Mouse (Mus musculus) myocyte (in vitro differentiated cells): ENCODE measurements at regions not wholly inside any gene's neighbourhood (a gene's known extent, or its start where the extent isn't known, plus 50 kb on each side); places are given as distances from the start of the nearest gene placed in this dataset.

Source experiments
- H3K27me3 ChIP-seq: one replicate; pipeline ENCODE4 v1.6.1; 2011; ENCODE audit not compliant: control insufficient read depth, insufficient read depth, insufficient read length
- H3K36me3 ChIP-seq: one replicate; pipeline ENCODE4 v1.6.1; 2011; ENCODE audit not compliant: control insufficient read depth, insufficient read depth
- H3K4me2 ChIP-seq: one replicate; pipeline ENCODE4 v1.6.1; 2011; ENCODE audit warnings: low read depth, control low read depth
- H3K4me3 ChIP-seq: one replicate; pipeline ENCODE4 v1.5.1; 2011; ENCODE audit warnings: mild to moderate bottlenecking, control low read depth, moderate library complexity
- H3K79me2 ChIP-seq: one replicate; pipeline ENCODE4 v1.6.1; 2011; ENCODE audit not compliant: control insufficient read depth, insufficient read depth
- H3ac ChIP-seq: one replicate; pipeline ENCODE4 v1.6.1; 2011; ENCODE audit not compliant: control insufficient read depth, insufficient read length
- CEBPB ChIP-seq: IDR thresholded peaks from 2 replicates; pipeline ENCODE4 v1.6.1; 2011; ENCODE audit warnings: mild to moderate bottlenecking, moderate library complexity; ENCODE audit not compliant: poor library complexity, insufficient read depth, severe bottlenecking
- E2F4 ChIP-seq: IDR thresholded peaks from one replicate; pipeline ENCODE4 v1.6.1; 2011; ENCODE audit warnings: mild to moderate bottlenecking, control low read depth, moderate library complexity; ENCODE audit not compliant: insufficient read depth
- MAX ChIP-seq: IDR thresholded peaks from one replicate; pipeline ENCODE4 v1.6.1; 2011; ENCODE audit warnings: low read depth, mild to moderate bottlenecking, control low read depth
- MYOD1 ChIP-seq, 3 experiments: IDR thresholded peaks; one replicate each; pipeline ENCODE4 v1.6.1; 2011; ENCODE audit warnings: control low read depth in 2 of 3, low read depth in 2 of 3, mild to moderate bottlenecking in 2 of 3, moderate library complexity in 1 of 3; ENCODE audit not compliant: insufficient read length in 2 of 3, control insufficient read depth in 1 of 3
- MYOG ChIP-seq, 3 experiments: IDR thresholded peaks; one replicate each; pipeline ENCODE4 v1.6.1; 2011; ENCODE audit warnings: control low read depth in 2 of 3, low read depth in 2 of 3, mild to moderate bottlenecking in 2 of 3; ENCODE audit not compliant: insufficient read length in 2 of 3, control insufficient read depth in 1 of 3, insufficient read depth in 1 of 3
- POLR2A ChIP-seq: IDR thresholded peaks from one replicate; pipeline ENCODE4 v1.6.1; 2011; ENCODE audit warnings: low read depth, mild to moderate bottlenecking, control low read depth, moderate library complexity; ENCODE audit not compliant: insufficient read length
- POLR2AphosphoS2 ChIP-seq: IDR thresholded peaks from one replicate; pipeline ENCODE4 v1.6.1; 2011; ENCODE audit warnings: low read depth, control low read depth; ENCODE audit not compliant: insufficient read length
- REST ChIP-seq: IDR thresholded peaks from one replicate; pipeline ENCODE4 v1.6.1; 2011; ENCODE audit warnings: mild to moderate bottlenecking, control low read depth, moderate library complexity; ENCODE audit not compliant: insufficient read depth, insufficient read length
- SRF ChIP-seq: IDR thresholded peaks from one replicate; pipeline ENCODE4 v1.6.1; 2011; ENCODE audit warnings: low read depth; ENCODE audit not compliant: control insufficient read depth, insufficient read length
- TCF12 ChIP-seq: IDR thresholded peaks from one replicate; pipeline ENCODE4 v1.6.1; 2011; ENCODE audit warnings: mild to moderate bottlenecking, control low read depth; ENCODE audit not compliant: poor library complexity, insufficient read depth, severe bottlenecking
- TCF3 ChIP-seq: IDR thresholded peaks from one replicate; pipeline ENCODE4 v1.6.1; 2011; ENCODE audit warnings: low read depth, control low read depth; ENCODE audit not compliant: insufficient read length
- USF1 ChIP-seq: IDR thresholded peaks from one replicate; pipeline ENCODE4 v1.6.1; 2011; ENCODE audit warnings: low read depth, mild to moderate bottlenecking, control low read depth, moderate library complexity

GRCm38 (mm10) chr13:83724196-83724595, 220.4 kb downstream of the Mef2c start:
- Histone ChIP-seq H3K36me3 (no peaks in the 10 kb centered on the region), H3ac (no peak overlapping the region), H3K79me2 (no peaks in the 10 kb centered on the region), H3K4me3 (no peak overlapping the region), H3K27me3 (peaks cover 5% of the 10 kb centered on the region), H3K4me2 (no peak overlapping the region)
- TF ChIP-seq MYOG (IDR thresholded peaks at IDR 0.05; ENCODE audit: control insufficient read depth in 1 of 3, insufficient read depth in 1 of 3, insufficient read length in 2 of 3, low read depth in 2 of 3) (no peak), TCF3 (no peak), MYOD1 (IDR thresholded peaks at IDR 0.05; ENCODE audit: control insufficient read depth in 1 of 3, insufficient read length in 2 of 3, low read depth in 2 of 3) (no peak), POLR2A (no peak), REST (no peak), POLR2AphosphoS2 (no peak), E2F4 (no peak), TCF12 (no peak), USF1 (no peak), CEBPB (no peak), SRF (no peak), MAX (no peak)

GRCm38 (mm10) chr13:83724995-83725394, 221.2 kb downstream of the Mef2c start:
- Histone ChIP-seq H3K36me3 (no peaks in the 10 kb centered on the region), H3K79me2 (no peaks in the 10 kb centered on the region), H3K4me3 (no peak overlapping the region), H3K27me3 (peaks cover 5% of the 10 kb centered on the region), H3K4me2 (no peak overlapping the region), H3ac (no peak overlapping the region)
- no peak for TF ChIP-seq MYOD1 (IDR thresholded peaks at IDR 0.05; ENCODE audit: control insufficient read depth in 1 of 3, insufficient read length in 2 of 3, low read depth in 2 of 3)
- no peak for TF ChIP-seq CEBPB
- no peak for TF ChIP-seq TCF12
- TF ChIP-seq MAX = no peak
- no peak for TF ChIP-seq SRF
- no peak for TF ChIP-seq MYOG (IDR thresholded peaks at IDR 0.05; ENCODE audit: control insufficient read depth in 1 of 3, insufficient read depth in 1 of 3, insufficient read length in 2 of 3, low read depth in 2 of 3)
- no peak for TF ChIP-seq REST
- TF ChIP-seq POLR2AphosphoS2 = no peak
- no peak for TF ChIP-seq TCF3
- TF ChIP-seq USF1 = no peak

- H3ac ChIP-seq = no peak overlapping the region
- TF ChIP-seq TCF12 (no peak), E2F4 (no peak), CEBPB (no peak), POLR2A (no peak)
- peaks cover 3% of the 10 kb centered on the region for H3K27me3 ChIP-seq
- H3K4me2 ChIP-seq = no peak overlapping the region
- H3K4me3 ChIP-seq = no peak overlapping the region
- no peaks in the 10 kb centered on the region for H3K79me2 ChIP-seq
- no peaks in the 10 kb centered on the region for H3K36me3 ChIP-seq
These were observed 222.0 kb downstream of the Mef2c start for GRCm38 (mm10) chr13:83725831-83726230.

- TF ChIP-seq CEBPB = no peak
- TF ChIP-seq POLR2AphosphoS2 = no peak
- TF ChIP-seq TCF3 = no peak
- no peak for TF ChIP-seq USF1
- TF ChIP-seq POLR2A = no peak
- TF ChIP-seq SRF = no peak
- TF ChIP-seq MYOD1 (IDR thresholded peaks at IDR 0.05; ENCODE audit: control insufficient read depth in 1 of 3, insufficient read length in 2 of 3, low read depth in 2 of 3) = no peak
- no peak for TF ChIP-seq E2F4
- no peak for TF ChIP-seq MYOG (IDR thresholded peaks at IDR 0.05; ENCODE audit: control insufficient read depth in 1 of 3, insufficient read depth in 1 of 3, insufficient read length in 2 of 3, low read depth in 2 of 3)
- no peak for TF ChIP-seq REST
- no peak for TF ChIP-seq MAX
- no peak for TF ChIP-seq TCF12
- no peak overlapping the region for H3K4me3 ChIP-seq
- no peak overlapping the region for H3K4me2 ChIP-seq
- no peaks in the 10 kb centered on the region for H3K36me3 ChIP-seq
- H3K27me3 ChIP-seq = no peaks in the 10 kb centered on the region
- no peaks in the 10 kb centered on the region for H3K79me2 ChIP-seq
- H3ac ChIP-seq = no peak overlapping the region
These were observed 222.6 kb downstream of the Mef2c start for GRCm38 (mm10) chr13:83726346-83726975.
